7 mouse cellular contexts compared by ENCODE assay signal in the genomic region with DNA sequence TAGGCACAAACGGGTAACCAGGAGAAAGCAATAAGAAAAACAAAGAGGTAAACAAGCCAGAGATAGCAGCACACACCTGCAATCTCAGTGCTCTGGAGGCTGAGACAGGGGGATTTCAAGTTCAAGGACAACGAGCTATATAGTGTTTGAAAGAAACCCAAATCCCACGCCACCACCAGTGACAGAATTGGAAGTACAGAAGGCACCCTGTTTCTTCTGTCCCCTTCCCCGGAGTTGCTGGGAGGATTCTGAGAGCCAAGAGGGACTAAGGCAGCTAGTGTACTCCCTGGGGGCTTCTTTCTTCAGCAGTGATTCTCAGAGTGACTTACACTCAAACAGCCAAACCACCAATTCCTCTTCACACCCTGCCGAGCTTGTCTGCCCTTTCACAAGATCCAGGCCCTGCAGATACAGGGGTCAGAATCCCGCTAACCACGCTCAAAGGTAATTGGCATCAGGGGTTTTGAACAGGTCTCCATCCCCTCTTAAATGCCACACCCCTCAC. TPM values are rescaled to one million over a fixed set of nuclear protein-coding genes. Genes with fewer than 3 reads are reported as not detected.
A peak's percentile ranks its signal among the peaks of the same experiment; 100 is the strongest.
DNase-seq lines count a peak whose midpoint lies in the region; ATAC-seq and TF ChIP-seq lines count a peak whose summit lies in the region.

No protein-coding gene starts in this region.

- H3K27ac ChIP-seq in layer of hippocampus, adult 2 months: peak overlapping the region; percentile 89
- H3K27ac ChIP-seq in embryonic facial prominence, embryonic 14.5 days (replicated peaks; ENCODE audit: low read depth, low read length): peak overlapping the region; percentile 88
- peak overlapping the region; percentile 78 for H3K27ac ChIP-seq in intestine, embryonic 14.5 days (ENCODE audit: low read depth)
- peak overlapping the region; percentile 98 for H3K27ac ChIP-seq in neural tube, embryonic 15.5 days (replicated peaks)

- H3K4me1 ChIP-seq in embryonic facial prominence, embryonic 14.5 days (ENCODE audit: control insufficient read depth, insufficient read depth, low read length): peaks cover 21% of the 10 kb centered on the region
- H3K4me1 ChIP-seq in intestine, embryonic 14.5 days (replicated peaks; ENCODE audit: control insufficient read depth, insufficient read depth, low read length): peaks cover 20% of the 10 kb centered on the region
- H3K4me1 ChIP-seq in neural tube, embryonic 15.5 days: peaks cover 40% of the 10 kb centered on the region

- H3K4me2 ChIP-seq in embryonic facial prominence, embryonic 14.5 days (ENCODE audit: low read depth, low read length): peak overlapping the region; percentile 50
- H3K4me2 ChIP-seq in intestine, embryonic 14.5 days (ENCODE audit: low read length): peak overlapping the region; percentile 41; the same call in 1 of the 2 replicates
- peak overlapping the region; percentile 51 for H3K4me2 ChIP-seq in neural tube, embryonic 15.5 days

- 46% methylated on average over 7 of the region's 7 CpGs for WGBS in embryonic facial prominence, embryonic 14.5 days
- WGBS in intestine, embryonic 14.5 days: 51% methylated on average over 7 of the region's 7 CpGs
- 13% methylated on average over 7 of the region's 7 CpGs for WGBS in neural tube, embryonic 15.5 days

- no peaks in the 10 kb centered on the region for H3K27me3 ChIP-seq in embryonic facial prominence, embryonic 14.5 days (replicated peaks; ENCODE audit: control insufficient read depth, insufficient read depth, low read length)
- no peaks in the 10 kb centered on the region for H3K27me3 ChIP-seq in intestine, embryonic 14.5 days (replicated peaks; ENCODE audit: control insufficient read depth, insufficient read depth, low read length)
- H3K27me3 ChIP-seq in neural tube, embryonic 15.5 days (replicated peaks): no peaks in the 10 kb centered on the region

- H3K9me3 ChIP-seq in embryonic facial prominence, embryonic 14.5 days (ENCODE audit: control insufficient read depth, low read length): no peaks in the 10 kb centered on the region
- no peaks in the 10 kb centered on the region for H3K9me3 ChIP-seq in intestine, embryonic 14.5 days (ENCODE audit: control insufficient read depth, low read length)
- no peaks in the 10 kb centered on the region for H3K9me3 ChIP-seq in neural tube, embryonic 15.5 days (replicated peaks)

- peak overlapping the region; percentile 39 for H3K4me3 ChIP-seq in layer of hippocampus, adult 2 months
- peak overlapping the region; percentile 18; the same call in 1 of the 2 replicates for H3K4me3 ChIP-seq in embryonic facial prominence, embryonic 14.5 days (ENCODE audit: low read depth, low read length)
- H3K4me3 ChIP-seq in intestine, embryonic 14.5 days (ENCODE audit: low read depth, low read length): no peak overlapping the region
- H3K4me3 ChIP-seq in neural tube, embryonic 15.5 days (replicated peaks): peak overlapping the region; percentile 14; the same call in 1 of the 2 replicates

- H3K9ac ChIP-seq in embryonic facial prominence, embryonic 14.5 days (ENCODE audit: low read depth, low read length): peak overlapping the region; percentile 54
- H3K9ac ChIP-seq in intestine, embryonic 14.5 days (ENCODE audit: low read length): no peak overlapping the region
- H3K9ac ChIP-seq in neural tube, embryonic 15.5 days (replicated peaks): peak overlapping the region; percentile 47

- no peak for ATAC-seq in embryonic facial prominence, embryonic 14.5 days (ENCODE audit: low read depth)
- ATAC-seq in intestine, embryonic 14.5 days (replicated peaks; ENCODE audit: low FRiP score, low TSS enrichment, low read depth): no peak
- ATAC-seq in neural tube, embryonic 15.5 days (ENCODE audit: low FRiP score): peak; percentile 11; the same call in 1 of the 2 replicates

- DNase-seq in layer of hippocampus, adult 2 months (ENCODE audit: low spot score in 2 of 2): no peak
- DNase-seq in layer of hippocampus, adult 9-11 months: no peak
- DNase-seq in embryonic facial prominence, embryonic 14.5 days (ENCODE audit: low spot score): no peak
- DNase-seq in intestine, embryonic 14.5 days (ENCODE audit: low spot score): no peak
- no peak for DNase-seq in left cerebral cortex, adult 11 months (ENCODE audit: low spot score)
- DNase-seq in yolk sac, embryonic 10.5 days (ENCODE audit: low spot score): no peak

- TF ChIP-seq CTCF in layer of hippocampus, adult 2 months (conservative IDR thresholded peaks at IDR 0.05): no peak

- no peaks in the 10 kb centered on the region for H3K36me3 ChIP-seq in embryonic facial prominence, embryonic 14.5 days (ENCODE audit: control insufficient read depth, insufficient read depth, low read length)
- no peaks in the 10 kb centered on the region for H3K36me3 ChIP-seq in intestine, embryonic 14.5 days (ENCODE audit: control insufficient read depth, insufficient read depth, low read length)
- H3K36me3 ChIP-seq in neural tube, embryonic 15.5 days: no peaks in the 10 kb centered on the region

RNA-seq across cellular contexts. Expression of a gene that starts 51.3 kb away (rescaled TPM):
- 10 to 100 TPM; 36.6 to 39.2 TPM for total RNA-seq in layer of hippocampus, adult 2 months (2021)
- polyA plus RNA-seq in embryonic facial prominence, embryonic 14.5 days (2014; fragmentation: Nextera tagmentation; extraction: Ambion mirVana): 33.8 and 40.3 TPM in 2 replicates
- 16.7 and 24.1 TPM in 2 replicates for polyA plus RNA-seq in intestine, embryonic 14.5 days (2014; fragmentation: Nextera tagmentation; extraction: Ambion mirVana)
- polyA plus RNA-seq in neural tube, embryonic 15.5 days (2015; fragmentation: Nextera tagmentation; extraction: Ambion mirVana): 28.3 and 31.4 TPM in 2 replicates
